Mouse (Mus musculus) cerebellum, adult 11-12 months (tissue): ENCODE measurements around the gene Vwc2l.

Experiments used
- DNase-seq: peaks from one replicate; pipeline ENCODE4 v3.0.0; 2022

Vwc2l gene

GRCm38 (mm10) chr1:70725655-70726066, at the start of gene Vwc2l:
Gene Vwc2l (plus strand): TSS chr1:70725715.
- no peak for DNase-seq

GRCm38 (mm10) chr1:70692529-70692928, 33.0 kb upstream of the Vwc2l start:
- DNase-seq: peak; percentile 22

GRCm38 (mm10) chr1:70700270-70700669, 25.2 kb upstream of the Vwc2l start:
- DNase-seq: no peak

- no peak for DNase-seq
Observed at GRCm38 (mm10) chr1:70703934-70704333, 21.6 kb upstream of the Vwc2l start.

- DNase-seq: no peak
Observed at GRCm38 (mm10) chr1:70705821-70706220, 19.7 kb upstream of the Vwc2l start.

GRCm38 (mm10) chr1:70725045-70725444, 470 bp upstream of the Vwc2l start:
- DNase-seq: no peak

- no peak for DNase-seq
Observed at GRCm38 (mm10) chr1:70787146-70787545, 61.6 kb downstream of the Vwc2l start.

GRCm38 (mm10) chr1:70791636-70792035, 66.1 kb downstream of the Vwc2l start:
- DNase-seq: no peak

GRCm38 (mm10) chr1:70795094-70795493, 69.6 kb downstream of the Vwc2l start:
- no peak for DNase-seq

- DNase-seq: no peak
Observed at GRCm38 (mm10) chr1:70803401-70803800, 77.9 kb downstream of the Vwc2l start.

- no peak for DNase-seq
Observed at GRCm38 (mm10) chr1:70823111-70823510, 97.6 kb downstream of the Vwc2l start.

- DNase-seq: no peak
Observed at GRCm38 (mm10) chr1:70833262-70833661, 107.7 kb downstream of the Vwc2l start.

- no peak for DNase-seq
Observed at GRCm38 (mm10) chr1:70842222-70842621, 116.7 kb downstream of the Vwc2l start.

- DNase-seq: no peak
Observed at GRCm38 (mm10) chr1:70845276-70845675, 119.8 kb downstream of the Vwc2l start.

- no peak for DNase-seq
Observed at GRCm38 (mm10) chr1:70851633-70852390, 126.3 kb downstream of the Vwc2l start.

- DNase-seq: no peak
Observed at GRCm38 (mm10) chr1:70853446-70853845, 127.9 kb downstream of the Vwc2l start.

GRCm38 (mm10) chr1:70855912-70856311, 130.4 kb downstream of the Vwc2l start:
- no peak for DNase-seq

- no peak for DNase-seq
Observed at GRCm38 (mm10) chr1:70861672-70862071, 136.2 kb downstream of the Vwc2l start.

- no peak for DNase-seq
Observed at GRCm38 (mm10) chr1:70866137-70866536, 140.6 kb downstream of the Vwc2l start.

GRCm38 (mm10) chr1:70880496-70880895, 155.0 kb downstream of the Vwc2l start:
- DNase-seq: no peak

GRCm38 (mm10) chr1:70881269-70881668, 155.8 kb downstream of the Vwc2l start:
- no peak for DNase-seq

GRCm38 (mm10) chr1:70884156-70884555, 158.6 kb downstream of the Vwc2l start:
- no peak for DNase-seq

- DNase-seq: no peak
Observed at GRCm38 (mm10) chr1:70902311-70902710, 176.8 kb downstream of the Vwc2l start.

- DNase-seq: no peak
Observed at GRCm38 (mm10) chr1:70907366-70907765, 181.9 kb downstream of the Vwc2l start.

GRCm38 (mm10) chr1:70911235-70911634, 185.7 kb downstream of the Vwc2l start:
- DNase-seq: no peak
